Mouse (Mus musculus): ENCODE data around the gene Sipa1.

DNA sequence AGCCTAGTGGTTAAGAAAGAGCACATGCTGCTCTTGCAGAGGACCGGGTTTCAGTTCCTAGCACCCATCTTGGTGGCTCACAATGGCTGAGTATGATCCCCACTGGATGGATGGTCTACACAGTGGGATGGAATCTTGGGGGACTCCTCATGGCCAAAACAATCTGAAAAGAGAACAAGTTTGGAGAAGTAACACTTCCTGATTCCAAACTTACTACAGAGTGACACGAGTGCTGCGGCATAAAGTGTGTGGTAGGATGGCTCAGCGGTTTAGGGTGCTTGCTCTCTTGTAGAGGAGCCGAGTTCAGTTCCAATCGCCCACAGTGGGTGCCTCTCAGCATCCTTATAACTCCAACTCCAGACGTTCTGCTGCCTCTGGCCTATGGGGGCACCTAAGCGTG, 38.2 kb downstream of the Sipa1 start:
- TF ChIP-seq POLR2A (IDR thresholded peaks at IDR 0.05; ENCODE audit: low read depth, low read length) (no peak), CTCF (IDR thresholded peaks at IDR 0.05; ENCODE audit: extremely low read depth, insufficient read depth, insufficient read length, insufficient replicate concordance) (no peak)
